Mouse (Mus musculus) heart, adult 2 months (tissue): ENCODE measurements around the gene Utp11. TPM values are rescaled to one million over a fixed set of nuclear protein-coding genes. Genes with fewer than 3 reads are reported as not detected.
A peak's percentile ranks its signal among the peaks of the same experiment; 100 is the strongest.
"Not testable (repeated sequence)": the region's sequence is repeated elsewhere in the genome, so short reads cannot be mapped to it uniquely, and the experiment has no call there.

Experiments
- DNase-seq, 2 experiments: peaks; one replicate each; pipeline ENCODE4 v3.0.0; 2021
- H3K27ac ChIP-seq: fragments of 200-600 bp; 2 replicates; pipeline ENCODE4 v1.8.1; 2022
- H3K27me3 ChIP-seq: fragments of 200-500 bp; 2 replicates; pipeline ENCODE4 v1.6.1; 2012; ENCODE audit warnings: mild to moderate bottlenecking, low read length, inconsistent platforms, mixed read lengths; ENCODE audit not compliant: control insufficient read depth, insufficient read depth
- H3K36me3 ChIP-seq: fragments of 200-500 bp; 2 replicates; pipeline ENCODE4 v1.6.1; 2012; ENCODE audit warnings: low read length, inconsistent platforms; ENCODE audit not compliant: control insufficient read depth, insufficient read depth
- H3K4me1 ChIP-seq: fragments of 200-500 bp; 2 replicates; pipeline ENCODE4 v1.6.1; 2011; ENCODE audit warnings: low read length; ENCODE audit not compliant: control insufficient read depth, insufficient read depth
- H3K4me3 ChIP-seq: fragments of 200-600 bp; 2 replicates; pipeline ENCODE4 v1.8.1; 2022
- H3K79me2 ChIP-seq: fragments of 200-500 bp; replicated peaks from 2 replicates; pipeline ENCODE4 v1.6.1; 2012; ENCODE audit warnings: mild to moderate bottlenecking, inconsistent platforms, low read length, moderate library complexity, mixed read lengths; ENCODE audit not compliant: control insufficient read depth, insufficient read depth
- H3K9ac ChIP-seq: fragments of 200-500 bp; 2 replicates; pipeline ENCODE4 v1.6.1; 2012; ENCODE audit warnings: low read depth, mild to moderate bottlenecking, control low read depth, inconsistent platforms, low read length, mixed read lengths
- CTCF ChIP-seq: fragments of 200-600 bp; IDR thresholded peaks from 2 replicates; pipeline ENCODE4 v1.8.1; 2022; ENCODE audit warnings: antibody characterized with exemption, mild to moderate bottlenecking, moderate library complexity
- EP300 ChIP-seq: fragments of 200-500 bp; IDR thresholded peaks from 2 replicates; pipeline ENCODE4 v1.6.1; 2011; ENCODE audit warnings: low read depth, low read length, control low read depth; ENCODE audit not compliant: insufficient read depth
- POLR2A ChIP-seq: fragments of 200-500 bp; IDR thresholded peaks from 2 replicates; pipeline ENCODE4 v1.6.1; 2011; ENCODE audit warnings: mild to moderate bottlenecking, low read depth, low read length, control low read depth; ENCODE audit not compliant: insufficient read depth
- WGBS: fragments of 180-500 bp; shearing (Covaris S2); methylation state at CpG from one replicate; pipeline ENCODE4 v1.1.7; 2018; 5-methylcytosine and 5-hydroxymethylcytosine counted together
- intact Hi-C: fragments of 180-260 bp; cut with DNase I; formaldehyde crosslinking; loops from one replicate; pipeline ENCODE4 v1.15.1; 2025
- polyA plus RNA-seq: library from polyadenylated mRNA; depleted of rRNA; stranded (reverse); fragments of >200 nt; gene quantifications from 2 replicates; pipeline ENCODE4 v1.2.3, GENCODE M21; 2012
- total RNA-seq, 2 experiments: library from RNA; stranded (reverse); gene quantifications; 2 replicates each; pipeline ENCODE4 v1.2.3; 2021

Utp11 gene
- total and polyA plus RNA-seq, 3 experiments, result 4.0 to 13.5 (median 12.1) TPM

DNA sequence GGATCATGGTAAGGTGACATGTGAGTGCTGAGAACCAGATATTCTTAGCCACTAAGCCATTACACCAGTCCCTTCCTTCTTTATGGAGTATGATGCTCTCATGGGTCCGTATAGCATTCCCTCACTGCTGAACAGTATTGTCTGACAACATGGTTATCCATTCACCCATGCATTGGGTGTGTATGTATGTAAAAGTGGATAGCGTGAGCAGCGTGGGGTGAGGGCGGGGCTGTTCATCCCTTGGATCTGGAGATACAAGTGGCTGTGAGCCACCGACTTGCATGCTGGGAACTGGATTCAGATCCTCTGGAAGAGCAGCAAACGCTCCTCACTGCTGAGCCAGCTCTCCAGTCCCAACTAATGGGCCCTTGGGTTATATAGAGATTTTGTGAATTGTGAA, 19.2 kb upstream of the Utp11 start:
- Histone ChIP-seq H3K27ac (no peak overlapping the region), H3K9ac (no peak overlapping the region), H3K4me1 (peaks cover 10% of the 10 kb centered on the region), H3K27me3 (no peaks in the 10 kb centered on the region), H3K79me2 (0 out of 2 replicates have a peak, but pooled peaks cover 1% of the 10 kb centered on the region), H3K4me3 (no peak overlapping the region), H3K36me3 (peaks cover 4% of the 10 kb centered on the region)
- intact Hi-C loops, result loop anchor here (5.0 kb wide), 1 partner anchor 90 kb away; the partner anchor contains the start of gene Mtf1
- TF ChIP-seq EP300 (no peak), POLR2A (no peak), CTCF (no peak)
- DNase-seq, result no peak
- WGBS, result 73% methylated on average over 6 of the region's 6 CpGs

DNA sequence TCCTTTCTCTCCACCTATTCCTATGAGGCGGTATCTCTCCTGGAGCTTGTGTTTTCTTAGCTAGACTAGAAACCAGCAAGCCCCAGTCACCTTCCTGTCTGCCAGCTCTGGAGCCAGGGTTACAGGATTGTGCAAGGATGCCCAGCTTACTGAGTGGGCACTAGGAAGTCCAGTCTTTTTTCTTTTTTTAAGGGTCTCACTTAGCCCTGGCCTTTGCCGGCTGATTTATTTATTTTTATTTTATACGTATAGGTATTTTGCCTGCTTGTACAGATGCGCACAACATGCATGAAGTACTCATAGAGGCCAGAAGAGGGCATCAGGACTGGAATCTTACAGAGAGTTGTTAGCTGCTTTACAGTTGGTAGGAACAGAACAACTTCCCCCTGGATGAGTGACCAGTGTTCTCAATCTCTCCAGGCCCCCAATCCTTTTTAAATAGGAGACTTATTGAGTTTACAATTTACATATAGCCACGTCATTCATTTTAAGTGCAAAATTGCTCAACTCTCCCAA, 17.4 kb upstream of the Utp11 start:
- intact Hi-C loops, result loop anchor here (2.0 to 5.0 kb wide), 2 partner anchors 28 to 91 kb away; partner anchors contain the start of gene Mtf1
- WGBS, result 2% methylated on average over 5 of the region's 5 CpGs
- peak; percentile 35 to 37 for DNase-seq
- H3K79me2 ChIP-seq, result 0 out of 2 replicates have a peak, but pooled peaks cover 1% of the 10 kb centered on the region
- peaks cover 9% of the 10 kb centered on the region for H3K4me1 ChIP-seq
- H3K27me3 ChIP-seq, result no peaks in the 10 kb centered on the region
- H3K36me3 ChIP-seq, result peaks cover 4% of the 10 kb centered on the region
- H3K9ac ChIP-seq, result no peak overlapping the region
- TF ChIP-seq EP300 (no peak), CTCF (peak; percentile 83)
- H3K4me3 ChIP-seq, result no peak overlapping the region
- H3K27ac ChIP-seq, result no peak overlapping the region

DNA sequence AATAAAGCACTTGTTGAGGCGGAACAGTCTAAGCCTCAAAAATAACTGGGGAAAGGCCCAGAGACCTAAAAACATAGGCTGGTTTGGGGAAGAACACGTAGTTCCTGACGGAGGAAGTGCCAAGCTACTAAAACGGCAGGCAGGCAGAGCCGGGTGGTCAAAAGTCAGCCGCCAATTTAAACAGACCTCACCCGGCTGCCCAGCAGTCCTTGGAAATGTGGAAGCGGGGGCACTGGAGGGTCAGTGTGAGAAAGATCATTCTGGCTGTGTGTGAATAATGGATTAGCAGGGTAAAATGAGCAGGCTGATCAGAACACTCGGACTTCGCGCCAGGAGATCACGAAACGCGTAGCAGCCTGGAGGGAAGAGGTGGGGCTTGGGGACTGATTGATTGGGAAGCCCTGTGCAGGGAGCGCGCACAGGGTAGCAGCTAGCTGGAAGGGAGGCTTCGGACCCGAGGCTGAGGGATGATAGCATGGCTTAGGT, 16.6 kb upstream of the Utp11 start:
- 4% methylated on average over 18 of the region's 18 CpGs for WGBS
- intact Hi-C loops, result loop anchor here (2.0 to 5.0 kb wide), 2 partner anchors 27 to 92 kb away; partner anchors contain the start of gene Mtf1
- peaks cover 11% of the 10 kb centered on the region for H3K4me1 ChIP-seq
- H3K36me3 ChIP-seq, result no peaks in the 10 kb centered on the region
- H3K27me3 ChIP-seq, result no peaks in the 10 kb centered on the region
- H3K79me2 ChIP-seq, result no peaks in the 10 kb centered on the region
- peak overlapping the region; percentile 35 for H3K4me3 ChIP-seq
- H3K27ac ChIP-seq, result peak overlapping the region; percentile 73
- DNase-seq, result peak; percentile 65 to 67
- H3K9ac ChIP-seq, result peak overlapping the region; percentile 30
- TF ChIP-seq EP300 (no peak), POLR2A (no peak), CTCF (no peak)

DNA sequence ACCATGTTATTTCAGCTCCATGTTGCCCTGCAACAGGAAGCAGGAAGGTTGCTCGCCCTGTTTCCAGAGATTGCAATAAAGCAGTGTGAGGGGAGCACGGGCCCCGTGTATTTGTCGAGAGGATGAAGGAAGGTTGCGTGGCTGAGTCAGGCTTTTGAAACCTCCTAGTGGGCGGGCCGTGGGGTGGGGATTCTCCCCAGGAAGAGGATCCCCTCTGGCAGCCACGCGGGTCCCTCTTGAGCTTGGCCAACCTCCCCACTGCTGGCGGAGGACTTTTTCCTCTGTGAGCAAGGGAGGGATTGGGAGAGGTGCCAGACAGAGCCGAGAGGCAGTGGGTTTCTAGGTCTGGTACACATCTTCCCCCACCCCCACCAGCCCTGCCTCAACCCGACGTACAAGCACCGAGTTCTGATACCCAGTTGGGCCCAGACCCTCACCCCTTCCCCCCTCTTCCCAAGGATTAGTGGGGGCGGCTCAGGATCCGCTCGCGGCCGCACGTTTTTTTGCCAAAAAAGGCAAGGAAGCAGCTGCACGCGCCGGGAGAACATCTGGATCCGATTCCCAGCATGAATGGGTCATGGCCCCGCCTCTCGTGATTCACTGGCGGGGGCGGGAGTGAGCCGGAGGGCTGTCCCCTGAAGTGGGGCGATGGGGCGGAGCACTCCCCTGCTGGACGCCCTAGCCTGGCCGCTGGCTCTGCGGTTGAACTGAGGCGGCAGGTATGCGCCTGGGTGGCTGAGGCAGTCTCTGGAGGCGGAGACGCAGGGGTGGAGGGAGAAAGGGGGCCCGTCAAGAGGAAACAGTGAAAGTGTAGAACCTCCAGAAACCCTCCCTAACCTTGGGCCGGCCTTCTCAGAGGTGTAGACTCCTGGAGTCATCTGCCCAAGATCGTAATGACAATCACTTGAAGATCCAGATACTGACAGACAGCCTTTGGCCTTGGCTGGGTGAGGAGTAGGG, 15.4 kb upstream of the Utp11 start:
- H3K27me3 ChIP-seq, result no peaks in the 10 kb centered on the region
- peak overlapping the region; percentile 48 for H3K4me3 ChIP-seq
- peak; percentile 94 to 95 for DNase-seq
- peak overlapping the region; percentile 77 for H3K27ac ChIP-seq
- peaks cover 17% of the 10 kb centered on the region for H3K4me1 ChIP-seq
- H3K79me2 ChIP-seq, result no peaks in the 10 kb centered on the region
- peak overlapping the region; percentile 66 for H3K9ac ChIP-seq
- TF ChIP-seq EP300, result peak; percentile 45; the same call in 1 of the 2 replicates
- no peak; the same call in 1 of the 2 replicates for TF ChIP-seq POLR2A
- peak; percentile 55 for TF ChIP-seq CTCF
- WGBS, result 3% methylated on average over 41 of the region's 41 CpGs
- intact Hi-C loops, result no loop called here
- H3K36me3 ChIP-seq, result no peaks in the 10 kb centered on the region

DNA sequence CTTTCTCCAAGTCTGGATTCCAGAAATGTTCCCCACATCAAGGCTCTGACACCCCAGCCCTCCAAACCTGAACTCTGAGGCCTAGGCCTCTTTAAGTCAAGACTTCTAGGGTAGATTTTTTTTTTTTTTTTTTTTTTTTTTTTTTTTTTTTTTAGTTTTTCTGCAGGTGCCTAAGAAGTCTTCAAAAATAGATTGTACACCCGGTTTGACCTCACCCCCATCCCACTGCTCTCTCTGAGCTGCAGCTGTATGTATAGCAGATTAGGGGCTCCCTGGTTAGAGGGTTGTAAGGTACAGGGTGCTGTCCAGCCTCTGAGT, 14.8 kb upstream of the Utp11 start:
- intact Hi-C loops, H3K9ac ChIP-seq, H3K36me3 ChIP-seq, H3K79me2 ChIP-seq, H3K27me3 ChIP-seq, DNase-seq: not testable (repeated sequence)
- H3K4me1 ChIP-seq, result peaks cover 23% of the 10 kb centered on the region
- peak overlapping the region; percentile 48; the same call in 1 of the 2 replicates for H3K4me3 ChIP-seq
- 10% methylated on average over 1 of the region's 1 CpGs for WGBS
- H3K27ac ChIP-seq, result peak overlapping the region; percentile 77

DNA sequence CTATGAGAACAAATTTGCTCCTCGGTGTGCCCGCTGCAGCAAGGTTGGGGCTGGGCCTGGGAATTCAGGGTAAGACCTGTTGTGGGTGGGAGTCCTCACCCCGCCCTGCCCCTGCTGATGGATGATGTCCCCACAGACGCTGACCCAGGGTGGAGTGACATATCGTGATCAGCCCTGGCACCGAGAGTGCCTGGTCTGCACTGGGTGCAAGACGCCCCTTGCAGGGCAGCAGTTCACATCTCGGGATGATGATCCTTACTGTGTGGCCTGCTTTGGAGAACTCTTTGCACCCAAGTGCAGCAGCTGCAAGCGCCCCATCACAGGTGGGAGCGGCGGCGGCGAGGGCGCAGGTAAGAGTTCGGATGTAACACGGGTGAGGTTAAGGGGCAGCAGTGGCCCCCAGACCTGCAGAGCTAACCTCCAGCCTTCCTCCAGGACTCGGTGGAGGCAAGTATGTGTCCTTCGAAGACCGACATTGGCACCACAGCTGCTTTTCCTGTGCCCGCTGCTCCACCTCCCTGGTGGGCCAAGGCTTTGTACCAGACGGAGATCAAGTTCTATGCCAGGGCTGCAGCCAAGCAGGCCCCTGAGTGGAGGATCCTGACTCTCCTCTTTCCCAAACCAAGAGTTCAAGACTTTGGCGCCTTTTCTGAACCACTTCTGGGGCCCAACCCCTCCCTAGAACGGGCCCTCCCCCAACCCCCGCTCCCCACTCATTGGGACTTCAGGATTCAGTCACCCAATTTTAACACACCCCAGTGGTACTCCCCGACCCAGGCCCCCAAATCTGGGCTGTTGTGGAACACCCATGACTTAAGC, 14.2 kb upstream of the Utp11 start:
- H3K27me3 ChIP-seq, H3K9ac ChIP-seq, H3K4me3 ChIP-seq, H3K79me2 ChIP-seq, intact Hi-C loops, H3K27ac ChIP-seq, DNase-seq, H3K36me3 ChIP-seq: not testable (repeated sequence)
- WGBS, result 86% methylated on average over 25 of the region's 25 CpGs
- peaks cover 23% of the 10 kb centered on the region for H3K4me1 ChIP-seq
